Mouse (Mus musculus): ENCODE data around the gene Adam12. TPM values are rescaled to one million over a fixed set of nuclear protein-coding genes. Genes with fewer than 3 reads are reported as not detected.

Adam12 gene
- polyA plus RNA-seq, 1 experiment = 2.1 TPM

DNA sequence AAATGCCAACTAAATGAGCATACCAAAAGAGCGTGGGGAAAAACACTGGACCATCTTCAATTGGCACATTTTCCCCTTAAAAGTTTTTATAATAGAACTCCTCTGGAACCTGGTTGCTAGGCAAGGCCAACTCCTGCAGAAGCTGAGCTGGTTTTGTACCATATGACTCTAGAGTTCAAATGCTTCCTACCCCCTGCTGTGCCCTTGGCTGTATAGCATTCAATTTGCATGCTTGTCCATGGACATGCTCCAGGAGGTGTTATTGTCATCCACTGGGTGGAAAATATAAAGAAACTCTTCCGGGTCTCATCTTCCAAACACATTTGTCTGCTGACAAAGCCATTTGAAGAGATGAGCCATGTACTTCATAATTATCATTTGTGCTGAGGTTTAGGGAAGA lies 68.2 kb downstream of the Adam12 start:
- no peaks in the 10 kb centered on the region for H3K4me1 ChIP-seq (ENCODE audit: control insufficient read depth, insufficient read depth, low read length)
- TF ChIP-seq CTCF (IDR thresholded peaks at IDR 0.05; ENCODE audit: extremely low read depth, insufficient read depth, low read length) = no peak
- TF ChIP-seq POLR2A (IDR thresholded peaks at IDR 0.05; ENCODE audit: extremely low read depth, insufficient read depth, low read length) = no peak
- H3K4me3 ChIP-seq (ENCODE audit: insufficient read depth, low read length) = no peak overlapping the region
- H3K27ac ChIP-seq (ENCODE audit: insufficient read depth, low read length) = no peak overlapping the region

DNA sequence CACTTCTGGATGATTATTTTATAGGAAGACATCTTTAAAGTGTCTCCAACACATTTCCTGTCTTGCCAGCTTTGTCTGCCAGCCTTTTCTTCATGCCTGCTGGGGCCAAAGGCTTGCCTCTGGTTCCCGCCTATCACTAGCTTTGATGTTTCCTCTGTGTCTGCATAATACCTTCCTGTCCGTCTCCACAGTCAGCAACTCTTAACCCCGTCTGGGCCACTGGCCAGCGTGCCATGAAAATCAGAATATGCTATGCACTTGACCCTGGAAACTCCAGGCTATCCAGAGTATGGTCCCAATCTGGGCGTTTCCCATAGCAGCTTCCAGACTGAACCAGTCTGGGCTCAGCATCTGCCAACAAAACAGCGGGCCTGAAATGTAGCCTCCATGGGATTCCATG lies 69.1 kb downstream of the Adam12 start:
- no peak overlapping the region for H3K27ac ChIP-seq (ENCODE audit: insufficient read depth, low read length)
- H3K4me1 ChIP-seq (ENCODE audit: control insufficient read depth, insufficient read depth, low read length) = no peaks in the 10 kb centered on the region
- H3K4me3 ChIP-seq (ENCODE audit: insufficient read depth, low read length) = no peak overlapping the region
- TF ChIP-seq CTCF (IDR thresholded peaks at IDR 0.05; ENCODE audit: extremely low read depth, insufficient read depth, low read length) (no peak), POLR2A (IDR thresholded peaks at IDR 0.05; ENCODE audit: extremely low read depth, insufficient read depth, low read length) (no peak)

DNA sequence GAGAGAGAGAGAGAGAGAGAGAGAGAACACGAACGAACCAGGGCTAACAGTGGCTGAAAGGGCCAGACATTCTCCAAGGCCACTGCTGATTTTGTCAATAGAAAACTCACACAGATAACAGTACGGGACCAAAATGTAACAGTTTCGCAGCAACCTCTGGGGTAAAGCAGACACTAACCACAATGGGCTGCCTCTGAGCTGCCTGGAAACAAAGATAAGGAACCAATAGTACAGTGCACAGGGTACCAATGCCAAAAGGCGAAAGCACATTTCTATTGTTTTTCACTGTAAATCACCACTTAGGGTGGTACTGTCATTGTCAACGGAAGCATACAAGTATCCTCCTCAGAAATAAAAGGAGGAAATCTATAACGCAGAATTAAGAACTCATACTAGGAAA lies 72.3 kb downstream of the Adam12 start:
- Histone ChIP-seq H3K4me1 (ENCODE audit: control insufficient read depth, insufficient read depth, low read length) (no peaks in the 10 kb centered on the region), H3K4me3 (ENCODE audit: insufficient read depth, low read length) (no peak overlapping the region), H3K27ac (ENCODE audit: insufficient read depth, low read length) (no peak overlapping the region)
- TF ChIP-seq POLR2A (IDR thresholded peaks at IDR 0.05; ENCODE audit: extremely low read depth, insufficient read depth, low read length) (no peak), CTCF (IDR thresholded peaks at IDR 0.05; ENCODE audit: extremely low read depth, insufficient read depth, low read length) (no peak)

DNA sequence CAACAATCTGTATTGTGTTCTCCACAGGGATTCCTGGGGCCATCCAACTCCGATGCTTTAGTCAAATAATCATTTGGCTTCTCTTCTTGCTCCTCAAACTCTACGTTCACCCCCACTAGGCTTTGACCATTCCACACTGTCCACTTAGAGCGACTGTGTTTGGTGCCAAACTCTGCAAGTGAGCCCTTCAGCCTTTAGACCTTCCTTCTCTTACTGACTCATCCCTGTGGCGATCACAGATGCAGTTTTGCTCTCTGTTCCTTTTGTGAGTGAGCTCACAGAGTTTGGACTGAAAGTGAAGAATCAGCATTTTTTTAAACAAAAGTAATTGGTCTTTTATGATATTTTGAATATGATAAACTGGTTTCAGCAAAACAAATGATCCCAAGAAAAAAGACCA lies 80.6 kb downstream of the Adam12 start:
- no peak overlapping the region for H3K4me3 ChIP-seq (ENCODE audit: insufficient read depth, low read length)
- no peak for TF ChIP-seq POLR2A (IDR thresholded peaks at IDR 0.05; ENCODE audit: extremely low read depth, insufficient read depth, low read length)
- TF ChIP-seq CTCF (IDR thresholded peaks at IDR 0.05; ENCODE audit: extremely low read depth, insufficient read depth, low read length) = no peak
- H3K27ac ChIP-seq (ENCODE audit: insufficient read depth, low read length) = no peak overlapping the region
- H3K4me1 ChIP-seq (ENCODE audit: control insufficient read depth, insufficient read depth, low read length) = no peaks in the 10 kb centered on the region

DNA sequence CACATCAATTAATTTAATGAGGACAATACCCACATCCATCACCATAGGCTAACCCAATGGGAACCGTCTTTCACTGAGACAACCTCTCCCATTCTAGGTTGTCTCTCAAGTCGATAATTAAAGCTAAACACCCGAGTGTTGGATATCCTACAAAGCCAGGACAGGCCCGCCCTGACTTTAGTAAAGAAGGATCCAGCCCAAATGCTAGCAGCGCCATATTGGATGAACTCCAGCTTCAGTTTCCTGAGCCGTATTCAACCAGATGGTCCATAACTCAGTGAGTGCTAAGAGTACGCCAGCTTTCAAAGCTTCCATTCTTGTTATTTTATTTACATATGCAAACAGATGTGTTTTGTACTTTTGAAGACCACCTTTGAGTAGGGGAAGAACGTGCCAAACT lies 81.6 kb downstream of the Adam12 start:
- no peaks in the 10 kb centered on the region for H3K4me1 ChIP-seq (ENCODE audit: control insufficient read depth, insufficient read depth, low read length)
- H3K27ac ChIP-seq (ENCODE audit: insufficient read depth, low read length) = no peak overlapping the region
- no peak for TF ChIP-seq POLR2A (IDR thresholded peaks at IDR 0.05; ENCODE audit: extremely low read depth, insufficient read depth, low read length)
- no peak for TF ChIP-seq CTCF (IDR thresholded peaks at IDR 0.05; ENCODE audit: extremely low read depth, insufficient read depth, low read length)
- H3K4me3 ChIP-seq (ENCODE audit: insufficient read depth, low read length) = no peak overlapping the region

DNA sequence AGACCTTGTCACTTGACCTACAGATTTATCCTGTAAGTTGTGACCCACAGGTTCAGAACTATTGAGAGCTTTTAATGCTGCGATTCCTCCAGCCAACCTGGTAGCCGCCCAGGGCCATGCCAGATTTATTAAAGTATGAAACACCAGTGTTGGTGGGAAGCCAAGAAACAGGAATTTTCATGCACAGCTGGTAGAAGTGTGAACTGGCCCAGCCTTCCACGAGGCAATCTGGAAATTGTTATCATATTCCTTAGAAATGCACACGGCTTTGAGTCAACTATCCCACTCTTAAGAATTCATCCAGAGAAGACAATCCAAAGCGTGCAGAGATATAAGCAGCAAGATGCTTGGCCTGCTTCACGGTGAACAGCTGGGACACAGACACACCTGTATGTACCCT lies 82.6 kb downstream of the Adam12 start:
- Histone ChIP-seq H3K27ac (ENCODE audit: insufficient read depth, low read length) (no peak overlapping the region), H3K4me1 (ENCODE audit: control insufficient read depth, insufficient read depth, low read length) (no peaks in the 10 kb centered on the region), H3K4me3 (ENCODE audit: insufficient read depth, low read length) (no peak overlapping the region)
- TF ChIP-seq POLR2A (IDR thresholded peaks at IDR 0.05; ENCODE audit: extremely low read depth, insufficient read depth, low read length) (no peak), CTCF (IDR thresholded peaks at IDR 0.05; ENCODE audit: extremely low read depth, insufficient read depth, low read length) (no peak)

DNA sequence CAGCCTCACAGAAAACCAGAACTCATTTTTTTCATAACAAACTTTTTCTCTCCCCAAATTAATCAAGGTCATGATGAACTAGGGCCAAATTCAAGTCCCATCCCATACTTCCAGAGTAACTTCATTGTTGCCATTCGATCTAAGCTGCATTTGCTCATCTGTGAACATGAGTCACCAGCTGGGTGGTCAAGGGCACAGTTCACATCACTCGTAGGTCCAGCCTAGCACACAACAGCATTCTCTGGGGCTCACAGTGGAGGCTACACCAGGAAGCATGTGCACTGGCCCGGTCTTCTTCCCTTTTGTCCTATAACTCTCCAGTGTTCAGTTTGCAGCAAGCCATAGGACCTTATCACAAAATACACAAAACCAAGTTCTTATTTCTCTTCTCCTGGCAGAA lies 84.4 kb downstream of the Adam12 start:
- TF ChIP-seq POLR2A (IDR thresholded peaks at IDR 0.05; ENCODE audit: extremely low read depth, insufficient read depth, low read length) (no peak), CTCF (IDR thresholded peaks at IDR 0.05; ENCODE audit: extremely low read depth, insufficient read depth, low read length) (no peak)
- H3K4me1 ChIP-seq (ENCODE audit: control insufficient read depth, insufficient read depth, low read length) = no peaks in the 10 kb centered on the region
- no peak overlapping the region for H3K4me3 ChIP-seq (ENCODE audit: insufficient read depth, low read length)
- H3K27ac ChIP-seq (ENCODE audit: insufficient read depth, low read length) = no peak overlapping the region

DNA sequence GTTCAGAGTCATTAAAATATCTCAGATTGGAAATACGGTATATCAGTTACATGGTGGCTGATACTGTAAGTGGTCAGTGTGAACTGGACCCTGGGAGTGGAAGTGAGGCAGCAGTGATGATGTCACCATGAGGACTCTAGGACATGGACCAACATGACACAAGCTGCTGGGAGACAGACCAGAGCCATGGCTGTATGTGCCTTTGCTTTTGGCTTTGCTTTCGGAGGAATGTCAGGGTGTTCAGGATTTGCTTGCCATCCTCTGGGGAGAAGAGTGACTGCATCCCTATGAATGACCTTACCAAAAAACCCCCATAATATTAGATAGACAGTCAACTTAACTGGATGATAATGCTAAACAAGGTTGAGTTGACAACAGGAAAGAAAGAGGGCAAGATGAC lies 85.1 kb downstream of the Adam12 start:
- TF ChIP-seq POLR2A (IDR thresholded peaks at IDR 0.05; ENCODE audit: extremely low read depth, insufficient read depth, low read length) (no peak), CTCF (IDR thresholded peaks at IDR 0.05; ENCODE audit: extremely low read depth, insufficient read depth, low read length) (no peak)
- H3K27ac ChIP-seq (ENCODE audit: insufficient read depth, low read length) = no peak overlapping the region
- no peaks in the 10 kb centered on the region for H3K4me1 ChIP-seq (ENCODE audit: control insufficient read depth, insufficient read depth, low read length)
- no peak overlapping the region for H3K4me3 ChIP-seq (ENCODE audit: insufficient read depth, low read length)

DNA sequence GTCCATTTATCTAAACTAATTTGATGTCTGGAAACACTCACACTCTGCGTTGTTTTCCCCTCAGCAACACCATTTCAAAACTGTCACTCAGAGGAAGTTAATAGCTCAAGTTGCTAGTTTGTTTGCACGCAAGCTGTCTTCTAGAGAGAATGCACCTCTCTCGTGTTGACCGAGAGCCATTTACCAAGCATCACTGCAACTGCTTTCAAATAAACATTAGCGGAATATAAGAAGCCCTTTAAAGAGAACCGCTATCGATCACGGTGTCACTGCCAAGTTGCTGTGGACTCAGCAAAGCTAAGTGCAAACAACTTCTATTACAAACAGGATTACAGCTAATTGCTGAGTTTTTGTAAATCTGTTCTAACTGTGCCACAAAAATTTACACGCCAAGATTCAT lies 87.8 kb downstream of the Adam12 start:
- Histone ChIP-seq H3K4me1 (ENCODE audit: control insufficient read depth, insufficient read depth, low read length) (no peaks in the 10 kb centered on the region), H3K27ac (ENCODE audit: insufficient read depth, low read length) (no peak overlapping the region), H3K4me3 (ENCODE audit: insufficient read depth, low read length) (no peak overlapping the region)
- no peak for TF ChIP-seq CTCF (IDR thresholded peaks at IDR 0.05; ENCODE audit: extremely low read depth, insufficient read depth, low read length)
- TF ChIP-seq POLR2A (IDR thresholded peaks at IDR 0.05; ENCODE audit: extremely low read depth, insufficient read depth, low read length) = no peak

DNA sequence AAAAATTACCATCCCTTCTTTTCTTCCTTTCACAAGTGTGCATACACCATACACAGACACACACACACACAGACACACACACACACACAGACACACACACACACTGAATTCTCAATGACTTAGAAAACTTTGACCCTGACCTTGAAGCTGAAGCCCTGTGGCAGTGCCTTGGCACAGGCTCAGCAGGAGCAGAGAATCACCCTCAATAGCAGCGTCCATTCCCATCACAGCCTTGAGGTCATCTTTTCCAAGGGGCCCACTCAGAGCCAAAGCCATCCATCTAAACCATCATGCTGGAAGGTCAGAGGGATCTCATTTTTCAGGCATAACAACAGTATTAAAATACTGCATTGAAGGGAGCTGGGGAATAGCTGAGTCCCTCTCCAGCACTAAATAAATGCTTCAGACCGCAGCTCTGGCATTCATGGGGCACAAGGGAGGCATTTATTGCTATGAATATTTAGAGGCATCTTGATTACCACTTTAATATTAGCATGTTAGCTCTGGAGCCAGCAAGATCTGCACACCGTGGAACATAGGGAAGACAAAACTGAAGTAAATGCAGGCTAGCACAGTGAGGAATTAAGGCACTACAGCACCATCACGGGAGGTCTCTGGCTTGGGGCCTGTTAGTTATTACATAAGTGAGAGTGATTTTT lies 92.5 kb downstream of the Adam12 start:
- H3K4me3 ChIP-seq (ENCODE audit: insufficient read depth, low read length) = no peak overlapping the region
- TF ChIP-seq POLR2A (IDR thresholded peaks at IDR 0.05; ENCODE audit: extremely low read depth, insufficient read depth, low read length) (no peak), CTCF (IDR thresholded peaks at IDR 0.05; ENCODE audit: extremely low read depth, insufficient read depth, low read length) (no peak)
- H3K4me1 ChIP-seq (ENCODE audit: control insufficient read depth, insufficient read depth, low read length) = no peaks in the 10 kb centered on the region
- H3K27ac ChIP-seq (ENCODE audit: insufficient read depth, low read length) = no peak overlapping the region

Data from cortical plate, adult 2 months (tissue).